Mouse (Mus musculus) cerebellum, adult (tissue): ENCODE results near the gene Sox5.

ENCODE experiments used
- ATAC-seq: cut with Nextera tagmentation; 2 replicates; pipeline ENCODE4 v1.9.2; 2017; ENCODE audit warnings: mild to moderate bottlenecking, moderate library complexity, mixed read lengths; ENCODE audit not compliant: insufficient number of reproducible peaks, low FRiP score, low TSS enrichment

The Sox5 gene

DNA sequence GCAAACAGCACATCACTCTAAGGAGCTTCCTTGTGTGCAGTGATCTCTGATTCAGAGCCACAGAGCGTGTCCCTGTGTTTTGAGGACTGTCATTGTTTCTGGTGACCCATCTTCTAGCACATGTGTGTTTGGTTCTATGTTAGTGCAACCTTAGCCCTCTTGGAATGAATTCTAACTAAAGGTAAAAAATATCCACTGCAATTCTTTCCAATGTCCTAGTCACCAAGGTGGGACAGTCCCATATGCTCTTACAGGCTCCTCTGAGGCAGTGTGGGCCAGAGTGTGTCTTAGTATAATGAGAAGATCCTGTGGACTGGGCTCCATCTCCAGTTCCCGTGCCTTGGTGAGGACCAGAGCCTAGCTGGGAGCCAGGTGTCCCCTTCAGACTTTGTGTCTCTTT lies 748.6 kb downstream of the Sox5 start:
- ATAC-seq: no peak

DNA sequence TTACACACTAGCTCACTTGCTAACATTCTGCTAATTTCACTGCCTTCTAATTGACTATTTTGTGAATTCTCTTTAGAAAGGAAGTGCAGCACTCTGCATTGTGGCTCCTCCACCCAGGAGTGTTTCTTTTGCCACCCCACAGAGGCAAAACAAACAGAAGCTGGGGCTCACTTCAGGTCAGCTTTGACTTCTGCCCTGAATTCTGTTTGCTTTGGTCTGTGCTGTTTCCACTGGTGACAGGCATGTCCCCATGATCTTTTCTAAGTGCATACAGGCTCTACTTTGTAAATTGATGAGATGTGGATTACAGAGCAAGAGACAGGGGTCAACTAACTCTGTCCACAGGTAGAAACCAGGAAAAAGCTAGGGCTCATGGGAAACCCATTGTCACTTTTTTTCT lies 764.8 kb downstream of the Sox5 start:
- ATAC-seq: no peak

DNA sequence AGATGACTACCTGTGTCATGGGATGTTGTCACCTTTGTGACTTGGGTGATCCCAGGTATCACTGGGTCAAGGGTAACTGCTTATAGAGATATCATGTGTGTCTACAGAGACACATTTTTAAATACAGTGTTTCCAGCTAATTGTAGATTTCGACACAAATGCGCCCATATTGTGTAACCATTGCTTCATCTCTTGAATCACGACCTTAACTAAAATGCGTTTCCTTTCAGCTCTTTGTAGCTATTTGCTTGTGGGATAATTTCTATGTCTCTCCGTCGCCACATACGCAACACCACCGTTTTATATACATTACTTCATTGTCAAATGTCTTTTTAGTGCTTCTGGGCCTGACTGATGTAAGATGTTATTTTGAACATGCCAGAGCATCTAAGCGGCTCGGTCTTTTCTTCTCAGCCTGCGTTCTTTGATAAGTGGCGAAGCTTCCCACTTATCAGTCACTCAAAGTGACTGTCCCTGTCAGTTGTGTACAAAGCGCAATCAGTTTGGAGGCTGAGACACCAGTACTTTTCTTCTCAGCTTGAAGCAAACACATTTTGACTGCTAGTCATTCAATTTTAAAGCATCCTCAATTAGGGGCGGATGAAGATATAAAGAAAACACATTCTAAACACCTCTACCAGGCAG lies 769.8 kb downstream of the Sox5 start:
- no peak for ATAC-seq

DNA sequence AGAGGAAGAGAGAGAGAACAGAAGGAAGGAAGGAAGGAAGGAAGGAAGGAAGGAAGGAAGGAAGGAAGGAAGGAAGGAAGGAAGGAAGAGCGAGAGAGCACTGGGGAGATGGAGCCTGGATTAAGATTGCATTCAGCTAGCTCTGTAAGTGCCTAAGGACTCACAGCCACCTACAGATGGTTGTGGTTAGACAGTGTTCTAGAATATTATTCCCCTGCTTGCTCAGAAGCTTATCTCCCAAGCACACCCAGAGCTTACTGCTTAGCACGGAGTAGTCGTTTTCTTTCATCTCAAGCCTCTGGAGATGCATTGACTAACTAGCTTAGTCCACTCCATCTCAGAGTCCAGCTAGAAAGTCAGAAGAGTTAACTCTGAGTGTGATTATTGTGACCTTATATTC lies 770.8 kb downstream of the Sox5 start:
- ATAC-seq: no peak

DNA sequence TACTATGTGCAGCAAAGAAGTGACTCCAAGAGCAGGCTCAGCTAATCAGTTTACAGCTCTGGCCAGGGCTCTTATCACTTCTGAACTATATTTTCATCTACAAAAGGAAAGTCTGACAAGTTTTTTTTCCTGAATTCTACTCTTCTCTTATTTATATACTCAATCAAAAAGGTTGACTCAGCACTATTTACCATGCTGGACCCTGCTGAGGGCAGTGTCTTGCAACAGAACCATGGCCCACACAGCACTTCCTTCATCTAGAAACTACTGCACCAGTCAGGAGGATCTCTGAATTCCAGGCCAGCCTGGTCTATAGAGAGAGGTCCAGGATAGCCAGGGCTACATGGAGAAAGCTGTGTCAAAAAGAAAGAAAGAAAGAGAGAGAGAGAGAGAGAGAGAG lies 771.5 kb downstream of the Sox5 start:
- ATAC-seq: no peak

DNA sequence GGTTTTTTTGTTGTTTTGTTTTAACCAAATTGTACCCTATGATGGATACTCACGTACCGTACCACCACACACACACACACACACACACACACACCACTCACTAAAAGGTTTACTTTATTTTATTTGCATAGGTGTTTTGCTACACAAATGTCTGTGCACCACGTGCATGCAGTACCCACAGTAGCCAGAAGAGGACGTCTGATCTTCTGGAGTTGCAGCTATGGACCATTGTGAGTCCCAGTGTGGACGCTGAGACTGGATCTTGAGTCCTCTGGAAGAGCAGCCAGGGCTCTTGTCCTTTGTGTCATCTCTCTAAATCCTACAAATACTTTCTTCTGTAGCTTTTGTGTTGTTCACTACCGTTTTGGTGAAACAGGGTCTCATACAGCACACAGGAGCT lies 776.6 kb downstream of the Sox5 start:
- ATAC-seq: no peak

DNA sequence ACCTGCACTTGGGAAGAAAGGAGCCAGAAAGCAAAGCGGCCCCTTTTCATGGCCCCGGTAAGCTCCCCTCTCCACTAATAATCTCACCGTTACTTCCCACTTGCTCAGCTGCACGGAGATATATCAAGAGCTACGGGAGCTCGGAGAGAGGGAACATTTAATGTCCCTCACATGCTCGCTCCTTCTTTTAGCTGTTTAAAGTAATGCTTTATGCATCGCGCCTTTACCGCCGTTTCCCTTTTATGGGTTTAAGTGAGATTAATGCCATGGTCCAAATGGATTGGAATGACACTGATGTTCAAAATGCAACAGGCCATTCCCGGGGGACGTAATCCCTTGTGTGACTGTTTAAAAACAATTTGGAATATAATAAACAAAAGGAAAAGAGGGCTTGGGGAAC lies 783.6 kb downstream of the Sox5 start:
- no peak for ATAC-seq

DNA sequence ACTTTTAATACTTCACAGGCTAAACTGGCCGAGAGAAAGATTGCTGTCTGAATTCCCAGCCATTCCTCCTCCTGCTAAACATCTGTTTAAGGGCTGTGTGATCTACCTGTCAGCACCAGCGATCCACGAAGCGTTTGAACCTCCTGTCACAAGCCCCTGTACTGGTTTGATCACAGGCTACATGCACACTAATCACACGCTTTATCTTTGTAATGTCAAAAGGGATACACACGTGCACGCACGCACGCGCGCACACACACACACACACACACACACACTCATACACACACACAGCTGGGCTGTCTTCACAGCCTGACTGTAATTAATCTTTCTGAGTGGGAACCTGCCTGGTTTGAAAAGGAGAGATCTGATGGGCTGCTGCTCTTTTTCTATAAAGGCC lies 784.2 kb downstream of the Sox5 start:
- no peak for ATAC-seq

DNA sequence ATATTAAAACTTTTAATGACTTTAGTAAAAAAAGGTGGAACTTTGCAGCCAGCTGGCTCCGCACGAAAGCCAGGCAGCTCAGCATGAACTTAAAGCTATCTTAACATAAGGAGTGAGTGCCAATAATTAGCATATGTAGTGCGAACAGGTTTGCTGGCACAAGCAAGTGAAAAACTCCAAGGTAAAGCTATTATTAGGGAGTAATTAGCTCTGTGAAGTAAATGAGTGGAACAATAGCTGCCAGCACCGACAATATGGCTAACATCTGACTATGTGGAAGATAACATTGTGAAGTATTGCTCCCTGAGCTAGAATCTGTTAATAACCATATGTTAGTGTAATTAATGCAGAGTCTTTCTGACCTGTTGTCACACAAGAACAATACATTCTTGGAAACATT lies 786.7 kb downstream of the Sox5 start:
- no peak for ATAC-seq

DNA sequence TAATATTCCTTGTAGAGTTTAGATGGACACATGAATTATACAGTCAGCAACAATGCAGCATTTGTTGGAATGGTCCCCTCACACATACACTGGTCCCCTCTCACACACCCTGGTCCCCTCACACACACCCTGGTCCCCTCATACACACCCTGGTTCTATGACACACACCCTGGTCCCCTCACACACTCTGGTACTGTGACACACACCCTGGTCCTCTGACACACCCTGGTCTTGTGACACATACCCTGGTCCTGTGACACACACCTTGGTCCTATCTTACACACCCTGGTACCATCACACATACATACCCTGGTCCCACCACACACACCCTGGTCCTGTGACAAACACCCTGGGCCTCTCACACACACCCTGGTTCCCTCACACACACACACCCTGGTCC lies 794.2 kb downstream of the Sox5 start:
- ATAC-seq: no peak

DNA sequence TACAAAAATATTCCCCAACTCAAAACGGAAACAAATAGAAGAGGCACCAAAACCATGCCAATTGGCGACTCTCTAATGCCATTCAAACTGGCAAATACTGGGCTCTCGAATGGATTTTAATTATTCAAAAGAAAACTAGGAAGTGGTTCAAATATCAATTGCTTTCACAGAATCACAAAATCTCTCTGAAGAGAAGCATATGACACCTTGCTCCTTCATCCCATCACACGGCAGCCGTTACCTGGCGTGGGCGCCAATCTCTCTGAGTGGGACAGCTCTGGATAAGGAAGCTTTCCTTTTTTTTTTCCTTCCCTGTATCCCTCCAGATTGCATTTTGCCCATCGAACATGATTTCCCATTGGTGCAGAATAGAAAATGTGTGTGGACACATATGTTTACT lies 801.6 kb downstream of the Sox5 start:
- no peak for ATAC-seq

DNA sequence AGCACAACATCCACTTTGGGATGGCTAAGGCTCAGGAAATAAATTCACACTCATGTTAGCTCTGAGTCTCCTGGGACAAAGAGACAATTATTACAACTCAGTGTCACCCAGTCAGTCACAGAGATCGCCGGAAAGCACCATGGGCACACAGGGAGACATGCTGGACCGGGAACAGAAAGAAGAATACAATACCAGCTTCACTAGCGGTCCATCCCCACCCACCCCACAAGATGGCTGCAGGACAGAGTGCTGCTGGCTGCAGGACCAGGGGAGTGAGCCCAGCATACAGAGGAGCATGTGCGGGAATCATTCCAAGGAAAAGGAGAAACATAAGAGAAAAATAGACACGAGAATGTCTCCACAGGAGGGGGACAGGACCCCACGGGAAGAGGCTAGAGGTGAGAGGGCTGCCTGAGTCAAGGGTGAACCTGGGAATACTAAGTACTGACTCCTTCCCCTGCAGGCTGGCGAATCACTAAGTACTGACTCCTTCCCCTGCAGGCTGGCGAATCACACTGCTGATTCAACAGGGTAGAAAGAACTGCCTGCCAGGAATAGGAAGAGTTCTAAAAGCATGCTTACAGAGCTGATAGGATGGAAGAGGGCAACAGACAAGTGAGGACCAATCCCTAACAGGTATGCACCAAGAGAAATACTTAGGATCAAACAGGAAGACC lies 813.9 kb downstream of the Sox5 start:
- ATAC-seq: no peak

DNA sequence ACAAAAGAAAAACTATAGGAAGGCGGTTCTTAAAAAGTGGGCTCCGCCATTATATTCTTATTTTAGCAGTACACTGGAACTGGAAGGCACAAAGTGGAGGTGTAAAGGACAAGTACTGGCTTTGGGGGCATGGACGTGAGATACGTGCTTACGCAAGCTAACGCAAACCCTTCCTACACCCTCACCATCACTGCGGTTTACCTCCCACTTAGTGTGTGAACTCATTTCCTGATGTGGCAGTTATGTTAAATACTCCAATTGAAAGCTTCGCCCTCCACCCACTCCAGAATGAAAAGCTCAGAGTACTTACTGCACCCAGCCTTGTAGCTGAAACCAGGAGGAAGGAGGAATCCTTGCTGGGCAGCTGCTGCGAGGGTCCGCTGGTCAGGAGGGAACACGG lies 821.3 kb downstream of the Sox5 start:
- ATAC-seq: no peak

DNA sequence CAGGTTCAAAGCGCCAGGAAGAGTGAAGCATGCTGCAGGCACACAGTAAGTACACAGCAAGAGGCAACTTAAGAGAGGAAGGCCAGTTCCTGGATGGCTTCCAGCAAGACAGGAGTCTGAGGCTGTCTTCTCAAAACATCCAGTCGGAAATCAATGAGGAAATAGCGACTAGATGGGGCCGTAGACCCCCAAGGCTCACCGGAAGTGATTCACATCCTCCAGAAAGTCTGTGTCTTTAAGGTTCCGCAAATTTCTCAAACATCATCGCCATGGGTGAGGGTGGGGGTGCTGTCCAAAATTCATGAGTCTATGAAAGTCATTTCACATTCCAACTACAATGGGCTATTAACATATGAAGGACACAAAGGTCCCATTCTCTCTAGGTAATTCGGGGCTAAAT lies 821.7 kb downstream of the Sox5 start:
- no peak for ATAC-seq

DNA sequence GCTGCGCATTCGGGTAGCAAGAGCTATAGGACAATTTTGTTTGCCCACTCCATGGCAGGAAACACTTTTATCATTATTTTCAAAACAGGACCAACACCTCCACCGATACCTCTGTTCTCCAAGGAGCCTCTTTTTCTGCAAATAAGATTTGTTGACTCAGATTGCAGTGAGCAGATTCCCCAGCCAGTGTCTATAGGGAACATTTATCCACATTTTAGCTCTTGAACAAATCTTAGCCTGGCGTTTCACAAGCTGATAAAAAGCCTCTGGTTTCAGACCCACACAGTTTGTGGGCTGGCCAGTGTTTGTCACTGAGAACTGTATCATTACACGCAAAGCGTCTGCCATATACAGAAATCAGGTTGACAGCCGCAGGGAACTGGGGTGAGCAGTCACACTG lies 823.4 kb downstream of the Sox5 start:
- ATAC-seq: no peak

DNA sequence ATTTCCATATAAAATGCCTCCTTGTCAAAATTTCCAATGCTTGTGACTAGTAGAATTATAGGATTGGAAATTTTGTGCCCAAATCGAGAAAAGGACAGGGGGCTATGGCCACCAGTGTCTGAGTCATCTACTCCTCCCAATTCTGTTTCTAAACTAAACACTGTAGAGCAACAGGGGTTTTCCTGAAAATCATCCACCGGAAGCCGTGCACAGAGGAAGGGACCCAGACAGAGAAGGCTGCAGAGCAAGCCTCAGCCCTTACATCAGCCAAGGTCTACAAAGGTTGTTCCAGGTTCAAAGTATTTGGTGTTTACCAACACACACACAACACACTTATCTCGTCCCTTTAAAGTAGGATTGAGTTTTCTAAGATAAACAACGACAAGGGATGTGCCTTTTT lies 824.7 kb downstream of the Sox5 start:
- no peak for ATAC-seq

DNA sequence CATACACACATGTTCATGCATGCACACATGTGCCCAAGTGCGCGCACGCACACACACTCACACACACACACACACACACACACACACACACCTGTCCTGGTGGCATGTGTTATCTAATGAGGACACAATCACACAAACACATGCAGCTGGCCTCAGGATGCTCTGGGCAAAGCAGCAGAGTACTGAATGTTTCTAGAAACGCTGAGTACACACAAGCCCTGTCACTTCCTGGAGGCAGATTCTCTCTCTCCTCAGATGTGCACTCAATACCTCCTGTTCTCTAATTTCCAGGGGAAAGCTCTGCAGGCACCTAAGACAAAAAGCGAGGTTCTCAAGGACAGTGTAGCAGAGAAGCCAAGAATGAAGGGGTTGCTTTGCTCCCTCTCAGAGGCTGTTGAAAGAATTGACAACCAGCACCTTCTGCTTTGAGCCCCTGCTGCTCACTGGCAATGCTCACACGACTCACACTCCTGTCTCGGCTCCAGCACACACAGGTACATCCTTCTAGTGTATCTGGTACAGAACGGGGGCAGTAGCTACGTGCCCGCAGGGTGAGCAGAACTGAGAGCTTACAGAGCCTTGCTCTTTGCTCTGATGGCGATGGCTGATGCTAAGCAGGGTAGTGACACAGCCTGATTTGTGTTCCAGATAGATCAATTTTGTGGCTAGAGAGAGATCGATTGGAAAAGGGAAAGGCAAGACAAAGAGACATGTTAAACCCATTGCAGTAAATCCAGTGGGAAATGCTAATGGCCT lies 833.0 kb downstream of the Sox5 start:
- no peak for ATAC-seq

DNA sequence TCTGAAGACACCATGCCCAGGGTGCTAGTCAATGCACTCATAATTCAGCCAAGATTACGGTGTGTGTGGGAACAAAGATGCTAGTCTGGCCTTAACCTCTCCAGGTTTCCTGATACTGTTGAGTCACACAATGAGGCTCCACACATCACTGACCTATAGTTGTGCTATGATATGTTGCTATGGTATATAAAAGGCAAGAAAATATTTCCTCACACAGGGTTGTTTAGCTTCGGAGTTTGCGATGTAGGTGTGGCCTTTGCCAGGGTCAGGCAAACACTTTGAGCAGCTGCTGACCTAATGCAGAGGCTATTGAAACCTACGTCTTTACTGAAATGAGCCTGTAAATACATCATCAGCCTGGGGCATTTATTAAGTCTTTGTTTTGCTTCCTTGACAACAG lies 833.7 kb downstream of the Sox5 start:
- no peak for ATAC-seq

DNA sequence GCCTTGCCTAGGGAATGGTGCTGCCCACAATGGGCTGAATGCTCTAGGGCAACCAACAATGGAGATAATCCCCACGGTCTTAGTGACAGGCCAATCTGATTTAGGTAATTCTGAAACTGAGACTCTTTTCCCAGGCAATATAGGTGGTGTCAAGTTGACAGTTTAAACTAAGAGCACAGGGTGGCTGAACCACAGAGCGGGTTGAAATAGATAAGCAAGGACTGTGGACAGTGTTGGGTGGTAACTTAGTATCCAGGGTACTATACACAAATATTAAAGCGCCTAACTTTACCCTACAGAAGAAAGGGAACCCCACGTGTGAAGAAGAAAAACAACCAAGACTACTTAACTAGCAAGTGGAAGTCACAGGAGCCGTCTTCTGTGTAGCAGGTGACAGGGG lies 838.7 kb downstream of the Sox5 start:
- no peak for ATAC-seq

DNA sequence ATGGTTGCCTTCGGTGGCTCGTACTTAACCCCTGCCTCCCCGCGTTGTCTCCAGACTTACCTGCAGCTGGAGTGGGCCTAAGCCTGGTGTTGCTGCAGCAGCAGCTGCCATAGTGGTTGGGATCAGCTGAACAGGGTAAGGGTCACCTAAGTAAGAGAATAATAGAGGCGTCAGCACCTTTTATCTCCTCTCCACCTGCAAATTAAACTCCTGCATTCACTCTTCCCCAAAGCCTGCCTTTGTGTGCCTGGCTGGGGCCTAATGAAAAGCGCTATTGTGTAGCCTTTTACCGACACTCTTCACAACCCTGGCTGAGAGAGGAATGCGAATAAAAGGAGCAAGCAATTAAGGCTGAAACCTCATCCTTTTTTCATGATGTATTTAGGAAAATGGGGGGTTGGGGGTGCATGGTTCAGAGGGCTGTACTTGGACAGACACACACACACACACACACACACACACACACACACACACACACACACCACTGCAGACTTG lies 840.4 kb downstream of the Sox5 start:
- no peak for ATAC-seq

DNA sequence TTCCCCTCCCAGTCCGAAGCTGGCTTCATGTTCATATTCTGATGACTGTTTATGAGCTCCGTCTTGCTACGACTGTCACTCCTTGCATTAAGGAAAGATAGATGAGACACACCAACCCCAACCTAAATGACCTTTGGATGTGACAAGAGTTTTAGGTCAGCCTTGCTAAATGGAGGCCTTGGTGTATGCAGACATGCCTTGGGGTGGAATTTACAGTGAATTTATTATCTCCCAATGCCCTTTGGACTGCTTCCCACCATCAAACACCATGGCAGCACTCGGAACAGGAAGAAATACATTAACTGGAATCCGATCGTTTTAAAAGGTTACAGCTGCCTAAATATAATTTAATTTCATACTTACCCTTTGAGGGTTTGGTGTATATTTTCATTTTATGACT lies 858.6 kb downstream of the Sox5 start:
- no peak for ATAC-seq
